Mouse (Mus musculus): ENCODE measurements at regions not wholly inside any gene's neighbourhood (a gene's known extent, or its start where the extent isn't known, plus 50 kb on each side); places are given as distances from the start of the nearest gene placed in this dataset.
"Not testable (repeated sequence)": the region's sequence is repeated elsewhere in the genome, so short reads cannot be mapped to it uniquely, and the experiment has no call there.

GRCm38 (mm10) chr10:43671785-43672184 lies 93.7 kb downstream of the Cd24a start:
- no peak for DNase-seq (ENCODE audit: low spot score in 2 of 2)

DNA sequence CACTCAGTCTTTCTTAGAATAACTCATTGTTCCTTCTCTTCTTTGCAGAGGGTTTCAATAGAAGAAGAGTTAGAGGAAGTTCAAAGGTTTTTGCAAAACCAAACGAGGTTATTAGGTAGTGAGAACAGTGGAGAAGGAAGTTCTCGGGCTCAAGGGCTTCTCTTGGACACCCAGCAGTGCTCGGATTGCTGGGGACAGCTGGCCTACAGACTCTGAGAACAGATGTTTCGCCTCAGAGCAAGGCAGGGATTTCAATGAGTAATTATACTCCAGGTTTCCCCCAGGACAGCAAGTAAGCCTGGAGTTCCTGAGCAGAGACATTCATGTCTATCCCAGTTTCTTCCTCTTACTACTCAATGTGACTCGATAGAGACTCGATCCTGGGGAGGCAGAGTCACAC lies 94.4 kb downstream of the Cd24a start:
- DNase-seq (ENCODE audit: low spot score in 2 of 2), result no peak

GRCm38 (mm10) chr10:43674749-43675148 lies 96.7 kb downstream of the Cd24a start:
- DNase-seq (ENCODE audit: low spot score in 2 of 2), result no peak

GRCm38 (mm10) chr10:43675495-43675894 lies 97.4 kb downstream of the Cd24a start:
- not testable (repeated sequence) for DNase-seq (ENCODE audit: low spot score in 2 of 2)

DNA sequence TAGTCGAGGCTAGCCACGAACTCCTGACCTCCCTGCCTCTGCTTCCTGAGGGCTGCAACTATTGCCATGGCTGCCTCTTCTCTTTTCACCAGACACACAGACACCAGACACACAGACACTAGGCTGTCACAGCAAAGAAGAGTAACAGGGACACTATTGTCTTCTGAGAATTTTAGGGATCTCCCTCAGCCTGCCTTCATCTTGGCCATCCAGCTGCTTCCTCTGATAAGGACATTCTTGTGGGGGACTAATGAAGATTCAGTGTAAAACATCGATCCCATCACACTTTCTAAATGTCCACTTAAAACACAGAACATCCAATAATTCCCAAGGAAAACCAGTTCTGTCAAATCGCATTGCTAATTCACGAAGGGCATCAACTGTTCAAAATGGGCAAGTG lies 98.2 kb downstream of the Cd24a start:
- DNase-seq (ENCODE audit: low spot score in 2 of 2), result no peak

- no peak for DNase-seq (ENCODE audit: low spot score in 2 of 2)
Observed at GRCm38 (mm10) chr10:43684247-43685033, 106.4 kb downstream of the Cd24a start.

GRCm38 (mm10) chr10:43689161-43689913 lies 111.3 kb downstream of the Cd24a start:
- DNase-seq (ENCODE audit: low spot score in 2 of 2), result no peak

DNA sequence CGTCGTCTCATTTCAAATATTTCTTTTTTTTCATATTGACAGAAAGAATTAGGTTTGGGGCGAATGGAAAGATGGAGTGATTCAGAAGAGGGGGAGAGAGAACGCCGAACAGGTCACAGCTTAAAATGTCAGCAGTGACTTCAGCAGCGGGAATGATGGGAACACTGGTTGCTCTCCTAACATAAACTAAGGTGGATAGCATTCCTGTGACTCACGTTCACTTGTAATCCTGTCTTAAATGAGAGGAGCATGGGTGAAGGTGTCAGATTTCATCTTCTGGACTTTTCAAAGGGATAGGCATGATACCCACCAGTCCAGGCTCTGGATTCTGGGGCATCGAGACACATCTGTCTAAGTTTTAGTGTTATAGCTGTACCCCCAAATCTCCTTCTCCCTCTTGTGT lies 111.8 kb downstream of the Cd24a start:
- no peak for DNase-seq (ENCODE audit: low spot score in 2 of 2)

- DNase-seq (ENCODE audit: low spot score in 2 of 2), result no peak
Observed at GRCm38 (mm10) chr10:43693974-43694373, 115.9 kb downstream of the Cd24a start.

DNA sequence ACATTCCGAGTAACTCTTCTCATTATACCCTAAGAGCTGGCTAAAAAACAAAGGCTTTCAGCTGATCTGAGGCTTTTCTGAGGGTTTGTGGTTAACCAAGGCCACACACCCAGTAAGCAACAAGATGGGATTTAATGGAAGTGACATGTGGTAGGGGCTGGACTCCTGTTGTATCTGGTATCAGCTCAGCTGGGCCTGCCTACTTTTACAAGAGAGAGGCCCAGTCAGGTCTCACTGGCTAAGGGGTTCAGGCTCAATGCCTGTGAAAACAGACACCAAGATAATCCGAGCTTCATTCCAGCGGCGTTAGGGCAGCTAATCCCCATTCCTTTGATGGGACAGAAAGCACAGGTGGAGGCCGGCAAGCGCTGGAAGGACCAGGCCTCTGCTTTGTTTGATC lies 116.4 kb downstream of the Cd24a start:
- no peak for DNase-seq (ENCODE audit: low spot score in 2 of 2)

- DNase-seq (ENCODE audit: low spot score in 2 of 2), result no peak
Observed at GRCm38 (mm10) chr10:43695470-43695869, 117.4 kb downstream of the Cd24a start.

GRCm38 (mm10) chr10:43697917-43698316 lies 119.8 kb downstream of the Cd24a start:
- no peak for DNase-seq (ENCODE audit: low spot score in 2 of 2)

DNA sequence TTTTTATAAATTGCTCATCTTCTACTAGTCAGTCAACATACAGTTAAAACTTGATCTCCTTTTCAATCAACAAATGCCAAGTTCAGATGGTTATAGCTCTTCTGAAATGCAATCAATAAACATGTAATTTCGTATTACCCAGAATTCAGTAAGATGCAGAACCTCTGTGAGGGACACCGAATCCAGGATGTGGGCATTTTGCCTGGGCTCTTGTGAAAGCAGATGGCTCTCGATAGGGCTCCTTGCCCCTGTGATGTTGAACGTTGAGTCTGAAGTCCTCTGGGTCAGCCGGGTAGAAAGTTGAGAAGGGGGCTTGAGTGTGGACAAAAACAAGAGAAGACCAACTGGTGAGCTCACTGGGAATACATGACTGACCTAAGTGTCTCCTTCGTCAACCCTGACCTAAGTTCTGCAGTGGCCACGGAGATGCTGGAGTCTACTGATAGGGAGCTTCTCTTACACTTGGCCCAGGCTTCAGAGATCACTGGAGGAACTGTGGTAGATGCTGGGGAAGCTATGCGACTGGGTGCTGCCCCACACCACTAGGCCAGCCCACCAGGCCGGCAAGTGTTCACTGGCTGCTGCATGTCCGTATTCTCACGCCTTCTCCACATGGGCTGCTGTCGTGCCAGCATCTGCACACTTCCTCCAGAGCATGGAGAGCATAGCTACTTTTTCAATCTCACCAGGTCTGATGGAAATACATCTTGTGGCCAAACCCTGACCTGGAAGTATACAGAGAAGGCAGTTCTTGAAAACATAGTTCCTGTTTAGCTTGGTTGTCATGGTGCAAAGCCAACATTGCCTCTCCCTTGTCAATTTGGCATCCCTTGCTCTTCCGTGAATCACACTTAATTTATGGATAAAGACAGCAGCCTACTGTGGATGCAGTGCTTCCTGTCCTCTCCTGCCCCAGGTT lies 122.5 kb downstream of the Cd24a start:
- no peak for DNase-seq (ENCODE audit: low spot score in 2 of 2)

- no peak for DNase-seq (ENCODE audit: low spot score in 2 of 2)
Observed at GRCm38 (mm10) chr10:43702895-43703294, 124.8 kb downstream of the Cd24a start.

DNA sequence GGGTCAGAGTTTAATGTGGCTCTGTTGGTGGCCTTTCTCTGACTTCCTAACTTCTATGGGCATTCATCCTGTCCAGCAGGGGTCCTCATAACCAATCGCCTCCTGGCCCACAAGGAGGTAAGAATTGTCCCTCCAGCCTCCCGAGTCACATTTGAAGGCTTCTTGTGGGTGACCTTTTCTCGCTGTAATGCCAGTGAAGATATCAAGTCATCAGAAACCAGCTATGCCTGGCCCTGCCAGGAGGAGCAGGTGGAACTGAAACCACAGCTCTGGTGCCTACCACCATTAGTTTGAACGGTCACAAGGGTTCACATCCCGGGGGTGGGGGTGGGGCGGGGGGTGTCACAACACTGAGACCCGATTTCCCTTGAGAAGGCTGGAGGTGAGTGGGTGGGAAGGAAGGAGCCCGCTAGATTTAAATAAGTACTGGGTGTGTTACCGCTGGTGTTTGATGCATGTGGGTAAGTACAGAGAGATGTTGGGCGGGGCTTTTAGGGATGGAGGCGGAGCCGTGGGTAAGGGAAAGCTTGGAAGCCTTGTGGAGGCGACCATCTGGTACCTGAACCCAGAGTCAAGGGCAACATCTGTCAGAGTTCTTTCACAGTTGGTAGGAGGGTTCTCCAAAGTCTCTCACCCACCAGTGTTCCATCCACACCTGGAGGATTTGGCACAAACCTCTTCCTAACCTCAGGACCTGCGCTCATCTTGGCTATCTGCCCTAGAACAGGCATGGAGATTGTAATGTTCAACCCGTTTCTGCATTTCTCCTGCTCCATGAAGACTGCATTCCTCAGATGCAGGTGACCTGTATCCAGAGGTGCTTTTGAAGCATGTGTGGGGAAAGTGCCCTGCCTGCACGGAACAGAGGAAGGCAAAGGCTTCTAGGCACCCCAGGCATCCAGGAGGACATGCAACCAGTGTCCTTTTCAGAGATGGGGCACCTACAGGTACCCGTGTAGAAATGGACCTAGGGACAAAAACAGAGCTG lies 128.2 kb downstream of the Cd24a start:
- no peak for DNase-seq (ENCODE audit: low spot score in 2 of 2)

GRCm38 (mm10) chr10:43707011-43707410 lies 128.9 kb downstream of the Cd24a start:
- DNase-seq (ENCODE audit: low spot score in 2 of 2), result no peak

GRCm38 (mm10) chr10:43707821-43708373 lies 129.8 kb downstream of the Cd24a start:
- no peak for DNase-seq (ENCODE audit: low spot score in 2 of 2)

GRCm38 (mm10) chr10:43709278-43710033 lies 131.4 kb downstream of the Cd24a start:
- no peak for DNase-seq (ENCODE audit: low spot score in 2 of 2)
